Mouse (Mus musculus): ENCODE measurements around the gene Cyb5rl.

GRCm38 (mm10) chr4:107078894-107079293 is 12.1 kb downstream of the Cyb5rl start:
- no peak for TF ChIP-seq POLR2A (IDR thresholded peaks at IDR 0.05; ENCODE audit: borderline replicate concordance, extremely low read depth, low read depth, low read length)
- no peak for TF ChIP-seq CTCF (IDR thresholded peaks at IDR 0.05; ENCODE audit: insufficient read depth, low read length)

All from lung, adult 2 months (tissue).